Mouse (Mus musculus): Measurements from ENCODE around the gene Zfp148.

Zfp148 gene

GRCm38 (mm10) chr16:33379944-33380881 lies at the start of gene Zfp148:
Zfp148 (plus strand) TSS chr16:33380836.
- peak; percentile 83 for DNase-seq (ENCODE audit: low spot score)

GRCm38 (mm10) chr16:33333015-33333414 lies 47.6 kb upstream of the Zfp148 start:
- no peak for DNase-seq (ENCODE audit: low spot score)

DNA sequence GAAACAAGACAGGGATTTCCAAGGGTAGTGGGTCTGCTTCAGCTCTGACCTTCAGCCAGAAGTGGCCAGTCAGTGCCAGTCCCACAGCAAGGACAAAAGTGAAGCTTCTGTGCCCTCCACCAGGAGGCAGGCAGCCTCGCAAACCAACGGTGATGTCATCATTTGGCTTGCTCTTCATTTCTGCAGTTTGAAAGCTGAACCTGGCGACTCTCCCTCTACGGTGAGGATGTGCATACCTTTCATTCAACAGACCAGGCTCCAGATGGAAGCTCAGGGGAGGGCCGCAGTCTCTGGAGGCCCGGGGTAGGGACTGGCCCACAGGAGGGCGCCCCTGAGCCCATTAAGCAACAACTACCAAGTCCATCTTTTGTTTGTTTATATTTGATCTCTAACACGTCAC lies 43.5 kb upstream of the Zfp148 start:
- peak; percentile 32 for DNase-seq (ENCODE audit: low spot score)

- DNase-seq (ENCODE audit: low spot score), result no peak
Observed at GRCm38 (mm10) chr16:33337681-33338080, 43.0 kb upstream of the Zfp148 start.

DNA sequence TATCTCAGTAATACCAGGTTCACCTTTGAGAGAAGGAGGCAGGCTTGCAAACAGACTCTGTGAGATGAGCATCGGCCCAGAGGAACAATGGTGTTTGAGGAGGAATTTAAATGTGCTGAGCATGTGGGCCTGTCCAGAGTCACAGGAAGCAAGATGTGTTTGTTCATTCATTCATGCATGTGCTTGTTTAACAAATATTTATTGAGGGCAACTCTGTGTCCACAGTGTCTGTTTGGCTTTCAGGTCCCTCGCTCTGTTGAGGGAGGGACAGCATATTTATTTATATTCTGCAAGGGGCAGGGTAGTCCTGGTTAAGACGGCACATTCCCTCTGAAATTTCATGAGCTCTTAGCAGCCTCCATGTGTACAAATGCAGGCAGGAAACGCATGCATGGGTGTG lies 42.1 kb upstream of the Zfp148 start:
- no peak for DNase-seq (ENCODE audit: low spot score)

DNA sequence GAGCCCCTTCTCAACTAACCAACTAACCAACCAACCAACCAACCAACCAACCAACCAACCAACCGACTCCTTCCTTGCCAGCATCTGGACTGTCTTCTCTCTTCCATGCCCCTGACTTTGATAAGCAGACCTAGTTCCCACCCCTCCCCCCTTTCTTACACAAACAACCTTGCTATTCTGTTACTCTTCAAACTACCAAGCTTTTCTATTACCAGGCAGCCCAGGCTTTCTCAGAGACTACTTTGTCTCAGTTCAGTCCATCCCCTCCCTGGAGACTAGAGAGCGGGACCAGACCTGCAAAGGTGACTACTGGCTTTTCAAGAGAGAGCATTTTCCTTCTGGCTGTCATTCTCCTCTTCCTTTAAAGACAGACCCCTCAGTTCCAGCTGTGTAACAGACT lies 41.2 kb upstream of the Zfp148 start:
- no peak for DNase-seq (ENCODE audit: low spot score)

DNA sequence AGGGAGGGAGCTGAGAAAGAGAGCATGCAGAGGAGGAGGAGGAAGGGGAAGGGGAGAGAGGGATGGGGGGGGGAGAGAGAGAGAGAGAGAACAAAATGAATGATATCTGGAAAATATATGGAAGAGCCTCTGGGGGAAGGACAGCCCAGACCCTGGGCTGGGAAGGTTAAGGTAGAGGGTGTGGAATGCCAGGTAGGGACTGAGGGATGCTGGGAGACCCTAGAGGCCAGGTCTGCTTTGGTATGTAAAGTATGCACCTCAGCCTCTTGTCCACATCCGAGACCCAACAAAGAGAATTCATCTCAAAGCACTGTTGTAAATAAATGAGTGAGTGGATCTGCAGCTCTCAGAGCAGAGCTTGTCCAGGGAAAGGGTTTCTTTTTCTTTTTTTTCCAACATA lies 38.3 kb upstream of the Zfp148 start:
- no peak for DNase-seq (ENCODE audit: low spot score)

- no peak for DNase-seq (ENCODE audit: low spot score)
Observed at GRCm38 (mm10) chr16:33343106-33343505, 37.5 kb upstream of the Zfp148 start.

DNA sequence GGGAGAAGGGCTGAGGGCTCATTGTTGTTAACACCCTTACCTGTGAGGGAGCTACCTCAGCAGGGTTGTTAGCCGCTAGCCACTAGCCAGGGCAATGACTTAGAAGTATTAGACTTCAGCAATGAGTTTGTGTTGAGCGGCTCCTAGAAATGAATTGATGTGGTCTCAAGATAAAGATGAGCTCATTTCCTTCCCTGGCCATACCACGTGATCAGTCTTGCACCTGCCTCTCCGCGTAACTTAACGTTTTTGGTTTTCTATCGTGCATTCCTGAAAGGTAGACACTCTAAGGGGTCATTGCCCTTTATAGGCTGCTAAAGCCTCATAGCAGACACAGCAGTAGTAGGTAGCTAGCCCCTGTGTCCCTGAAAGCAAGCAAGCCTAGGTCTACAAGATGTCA lies 37.0 kb upstream of the Zfp148 start:
- no peak for DNase-seq (ENCODE audit: low spot score)

DNA sequence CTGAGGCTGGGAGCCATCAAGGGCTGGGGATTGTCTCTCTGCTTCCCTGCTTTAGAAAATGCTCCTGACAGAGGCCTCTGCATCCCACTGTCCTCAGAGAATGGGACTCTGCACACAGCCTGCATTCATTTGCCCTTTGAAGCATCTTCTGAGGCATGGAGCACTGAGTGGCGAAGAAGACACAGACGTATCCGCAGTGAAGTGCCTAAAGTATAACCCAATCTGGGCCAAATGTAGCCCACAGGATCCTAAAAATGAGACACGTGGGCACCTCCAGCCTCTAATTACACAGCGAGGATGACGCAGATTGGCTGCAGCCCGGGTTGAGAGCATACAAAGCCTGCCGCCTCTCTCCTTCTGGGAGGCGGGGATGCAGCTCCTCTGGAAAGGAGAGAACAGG lies 36.3 kb upstream of the Zfp148 start:
- DNase-seq (ENCODE audit: low spot score), result peak; percentile 68

DNA sequence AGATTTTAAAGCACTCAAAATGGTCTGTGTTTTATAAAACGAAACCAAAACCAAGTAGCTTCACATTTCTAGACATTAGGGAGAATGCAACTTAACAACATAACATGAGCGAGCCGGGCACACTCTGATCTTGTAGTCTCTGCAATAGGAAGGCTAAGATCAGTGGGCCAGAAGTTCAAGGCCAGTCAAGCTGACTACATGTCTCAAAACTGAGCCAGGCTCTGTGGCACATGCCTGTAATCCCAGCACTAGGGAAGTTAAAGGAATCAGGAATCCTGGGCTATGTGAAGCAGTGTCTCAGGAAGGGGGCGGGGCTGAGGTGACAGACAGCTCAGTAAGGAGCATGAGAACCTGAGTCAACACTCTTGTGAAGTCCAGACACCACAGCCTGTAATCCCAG lies 35.8 kb upstream of the Zfp148 start:
- DNase-seq (ENCODE audit: low spot score), result no peak

GRCm38 (mm10) chr16:33346376-33346775 lies 34.3 kb upstream of the Zfp148 start:
- DNase-seq (ENCODE audit: low spot score), result no peak

DNA sequence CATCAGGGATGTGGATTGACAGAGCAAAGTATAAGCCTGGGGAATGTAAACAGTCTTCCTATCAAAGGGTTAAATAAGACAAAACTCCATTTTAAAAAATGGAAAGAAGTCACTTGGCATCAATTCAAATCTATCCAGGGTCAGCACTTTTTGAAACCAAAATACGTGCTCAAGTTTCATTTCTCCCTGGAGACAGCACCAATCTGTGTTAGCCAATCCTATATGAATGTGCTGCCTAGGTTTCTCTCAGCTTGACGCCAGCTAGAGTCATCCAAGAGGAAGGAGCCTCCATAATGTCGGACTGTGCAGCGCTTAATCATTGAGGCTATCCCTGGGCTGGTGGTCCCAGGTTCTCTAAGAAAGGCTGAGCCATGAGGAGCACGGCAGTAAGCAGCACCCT lies 33.5 kb upstream of the Zfp148 start:
- DNase-seq (ENCODE audit: low spot score), result no peak

DNA sequence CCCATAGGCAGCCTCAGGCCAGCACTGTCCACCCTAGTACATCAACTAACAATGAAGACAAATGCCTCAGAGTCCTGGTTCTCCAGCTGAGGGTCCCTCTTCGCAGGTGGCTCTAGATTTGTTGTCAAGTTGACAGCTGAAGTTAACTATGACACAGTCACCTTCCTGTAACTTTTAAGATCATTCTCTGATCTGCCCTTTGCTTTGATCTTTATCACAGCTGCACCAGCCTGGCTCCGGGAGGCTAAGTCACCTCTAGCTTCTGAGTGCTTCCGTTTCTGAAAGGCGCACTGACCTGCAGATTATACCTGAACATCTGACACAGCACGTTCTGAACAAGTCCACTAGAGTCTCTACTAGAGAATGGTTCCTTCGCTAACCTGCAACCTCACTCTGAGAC lies 22.8 kb upstream of the Zfp148 start:
- no peak for DNase-seq (ENCODE audit: low spot score)

GRCm38 (mm10) chr16:33365772-33366171 lies 14.9 kb upstream of the Zfp148 start:
- DNase-seq (ENCODE audit: low spot score), result no peak

- DNase-seq (ENCODE audit: low spot score), result no peak
Observed at GRCm38 (mm10) chr16:33368632-33369031, 12.0 kb upstream of the Zfp148 start.

DNA sequence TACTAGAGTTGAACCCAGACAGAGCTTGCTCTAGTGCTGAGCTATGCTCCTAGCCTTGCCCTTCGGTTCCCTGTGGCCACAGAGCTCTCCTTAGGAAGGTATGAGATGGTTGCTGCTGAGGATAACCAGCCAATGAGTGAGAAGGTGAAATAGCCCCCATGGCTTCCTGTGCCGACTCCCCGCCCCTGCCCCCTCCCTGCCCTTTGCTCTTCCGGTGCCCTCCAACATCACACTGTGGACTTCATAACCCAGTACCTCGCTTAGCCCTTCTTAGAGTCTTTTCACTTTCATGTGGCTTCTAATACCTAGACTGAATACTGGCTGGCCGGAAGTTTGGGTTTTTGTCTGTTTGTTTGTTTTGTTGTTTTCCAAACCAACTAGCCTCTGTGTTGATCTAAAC lies 9.8 kb upstream of the Zfp148 start:
- no peak for DNase-seq (ENCODE audit: low spot score)

GRCm38 (mm10) chr16:33372611-33373010 lies 8.0 kb upstream of the Zfp148 start:
- no peak for DNase-seq (ENCODE audit: low spot score)

DNA sequence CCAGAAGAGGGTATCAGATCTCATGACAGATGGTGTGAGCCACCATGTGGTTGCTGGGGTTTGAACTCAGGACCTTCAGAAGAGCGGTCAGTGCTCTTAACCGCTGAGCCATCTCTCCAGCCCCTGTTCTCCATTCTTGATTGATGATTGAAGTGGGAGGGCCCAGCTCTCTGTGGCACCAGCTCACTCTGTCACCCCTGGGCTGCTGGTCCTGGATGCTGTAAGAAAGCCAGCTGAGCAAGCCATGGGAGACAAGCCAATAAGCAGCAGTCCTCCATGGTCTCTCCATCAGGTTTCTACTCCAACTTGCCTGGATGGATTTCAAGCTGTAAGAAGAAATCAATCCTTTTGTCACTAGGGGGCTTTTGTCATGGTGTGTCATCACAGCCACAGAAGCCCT lies 7.3 kb upstream of the Zfp148 start:
- no peak for DNase-seq (ENCODE audit: low spot score)

- DNase-seq (ENCODE audit: low spot score), result no peak
Observed at GRCm38 (mm10) chr16:33376266-33376665, 4.4 kb upstream of the Zfp148 start.

- no peak for DNase-seq (ENCODE audit: low spot score)
Observed at GRCm38 (mm10) chr16:33379219-33379943, 1.3 kb upstream of the Zfp148 start.

GRCm38 (mm10) chr16:33380882-33381613 lies 412 bp downstream of the Zfp148 start:
- no peak for DNase-seq (ENCODE audit: low spot score)

Measured in left cerebral cortex, adult 11 months (tissue).